Mouse (Mus musculus) neural tube, embryonic 14.5 days (tissue): ENCODE measurements at regions not wholly inside any gene's neighbourhood (a gene's known extent, or its start where the extent isn't known, plus 50 kb on each side); places are given as distances from the start of the nearest gene placed in this dataset.
"Not testable (repeated sequence)": the region's sequence is repeated elsewhere in the genome, so short reads cannot be mapped to it uniquely, and the experiment has no call there.

Experiments used
- ATAC-seq: fragments of 200-750 bp; cut with Nextera tagmentation; 2 replicates; pipeline ENCODE4 v1.8.0; 2017; ENCODE audit warnings: low read depth, mild to moderate bottlenecking, moderate TSS enrichment, moderate library complexity
- H3K27ac ChIP-seq: fragments of 300-500 bp; sonication (generic); 2 replicates; pipeline ENCODE4 v1.5.1; 2014; ENCODE audit warnings: low read depth, mild to moderate bottlenecking, control low read depth, low read length, moderate library complexity, mixed read lengths
- H3K27me3 ChIP-seq: fragments of 300-500 bp; sonication (generic); 2 replicates; pipeline ENCODE4 v1.6.1; 2014; ENCODE audit warnings: low read length; ENCODE audit not compliant: control insufficient read depth, insufficient read depth
- H3K36me3 ChIP-seq: fragments of 300-500 bp; sonication (generic); 2 replicates; pipeline ENCODE4 v1.6.1; 2014; ENCODE audit warnings: low read length, mixed read lengths; ENCODE audit not compliant: control insufficient read depth, insufficient read depth
- H3K4me1 ChIP-seq: fragments of 300-500 bp; sonication (generic); 2 replicates; pipeline ENCODE4 v1.6.1; 2014; ENCODE audit warnings: low read length; ENCODE audit not compliant: control insufficient read depth, insufficient read depth
- H3K4me2 ChIP-seq: fragments of 300-500 bp; sonication (generic); 2 replicates; pipeline ENCODE4 v1.6.1; 2014; ENCODE audit warnings: mild to moderate bottlenecking, low read depth, low read length, control low read depth
- H3K4me3 ChIP-seq: fragments of 300-500 bp; sonication (generic); 2 replicates; pipeline ENCODE4 v1.5.1; 2014; ENCODE audit warnings: low read depth, low read length, control low read depth, mixed read lengths
- H3K9ac ChIP-seq: fragments of 300-500 bp; sonication (generic); replicated peaks from 2 replicates; pipeline ENCODE4 v1.6.1; 2014; ENCODE audit warnings: low read depth, mild to moderate bottlenecking, control low read depth, low read length, mixed read lengths
- H3K9me3 ChIP-seq: fragments of 300-500 bp; sonication (generic); 2 replicates; pipeline ENCODE4 v1.6.1; 2016; ENCODE audit warnings: low read length; ENCODE audit not compliant: control insufficient read depth
- WGBS: fragments of 180-500 bp; shearing (Covaris S2); extraction: QIAGEN DNeasy Blood & Tissue Kit; methylation state at CpG from one replicate; pipeline ENCODE4 v1.1.7; 2014; 5-methylcytosine and 5-hydroxymethylcytosine counted together

DNA sequence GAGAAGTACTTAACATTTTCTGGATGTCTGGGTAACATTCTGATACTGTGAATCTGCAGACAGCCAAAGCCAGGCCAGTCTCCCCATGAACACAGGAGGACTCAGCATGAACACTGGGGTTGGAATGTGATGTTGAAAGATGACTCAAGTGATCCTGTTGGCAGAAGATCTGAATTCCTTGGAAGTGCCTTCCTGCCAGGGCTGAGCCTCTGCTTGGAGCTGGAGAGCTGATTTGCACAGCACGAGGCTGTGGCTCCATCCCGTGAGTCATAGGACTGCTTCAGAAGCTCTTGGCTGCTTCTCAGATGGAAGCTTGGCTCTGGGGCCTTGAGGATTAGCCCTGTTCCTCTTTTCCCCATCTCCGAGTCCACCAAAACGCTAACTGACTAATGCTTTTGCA lies 99.5 kb downstream of the Nr2f2 start:
- Histone ChIP-seq H3K27me3 (no peaks in the 10 kb centered on the region), H3K36me3 (no peaks in the 10 kb centered on the region), H3K9me3 (no peaks in the 10 kb centered on the region), H3K4me2 (no peak overlapping the region), H3K4me1 (no peaks in the 10 kb centered on the region), H3K4me3 (no peak overlapping the region), H3K27ac (no peak overlapping the region), H3K9ac (no peak overlapping the region)
- 70% methylated on average over 4 of the region's 4 CpGs for WGBS
- ATAC-seq, result no peak

DNA sequence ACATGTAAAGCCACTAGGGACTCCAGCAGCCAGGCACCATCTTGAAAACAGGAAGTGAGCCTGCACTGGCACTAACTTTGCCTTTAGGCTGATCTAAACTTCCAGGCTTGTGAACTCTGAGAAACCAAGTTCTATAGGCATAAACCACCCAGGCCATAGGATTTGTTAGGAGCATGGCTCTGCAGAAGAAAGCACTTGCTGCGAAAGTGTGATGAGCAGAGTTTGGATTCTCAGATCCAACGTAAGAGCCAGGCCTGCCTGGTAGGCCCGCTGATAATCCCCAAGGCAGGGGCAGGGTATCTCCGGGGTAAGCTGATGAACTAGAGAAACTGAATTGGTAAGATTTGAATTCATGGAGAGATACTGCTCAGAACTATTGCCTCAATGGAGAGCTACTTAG lies 109.7 kb downstream of the Nr2f2 start:
- ATAC-seq, result no peak
- Histone ChIP-seq H3K4me1 (no peaks in the 10 kb centered on the region), H3K9me3 (no peaks in the 10 kb centered on the region), H3K27ac (no peak overlapping the region), H3K4me2 (no peak overlapping the region), H3K36me3 (no peaks in the 10 kb centered on the region), H3K27me3 (no peaks in the 10 kb centered on the region), H3K9ac (no peak overlapping the region), H3K4me3 (no peak overlapping the region)
- 93% methylated on average over 4 of the region's 4 CpGs for WGBS

DNA sequence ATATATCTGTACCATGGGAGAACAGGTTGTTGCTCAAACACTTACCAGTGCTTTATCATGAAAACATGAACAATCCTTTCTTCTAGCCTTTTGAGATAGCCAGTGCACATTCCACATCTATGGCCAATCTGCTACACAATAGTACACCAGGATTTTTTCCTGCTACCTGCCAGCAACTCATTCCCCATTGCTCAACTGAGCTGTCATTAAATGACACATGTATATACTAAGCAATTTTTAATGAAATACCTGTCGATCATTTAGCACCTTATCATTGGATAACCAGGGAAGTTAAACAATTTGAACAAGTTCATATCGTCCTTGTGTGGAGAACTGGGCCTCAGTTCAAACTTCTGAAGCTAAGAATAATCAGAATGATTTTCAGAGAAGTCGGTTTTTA lies 111.5 kb downstream of the Nr2f2 start:
- H3K9ac ChIP-seq, result no peak overlapping the region
- no peak overlapping the region for H3K4me2 ChIP-seq
- no peak for ATAC-seq
- H3K27ac ChIP-seq, result no peak overlapping the region
- no peaks in the 10 kb centered on the region for H3K36me3 ChIP-seq
- H3K9me3 ChIP-seq, result no peaks in the 10 kb centered on the region
- no peaks in the 10 kb centered on the region for H3K4me1 ChIP-seq
- 93% methylated on average over 3 of the region's 3 CpGs for WGBS
- H3K4me3 ChIP-seq, result no peak overlapping the region
- no peaks in the 10 kb centered on the region for H3K27me3 ChIP-seq

DNA sequence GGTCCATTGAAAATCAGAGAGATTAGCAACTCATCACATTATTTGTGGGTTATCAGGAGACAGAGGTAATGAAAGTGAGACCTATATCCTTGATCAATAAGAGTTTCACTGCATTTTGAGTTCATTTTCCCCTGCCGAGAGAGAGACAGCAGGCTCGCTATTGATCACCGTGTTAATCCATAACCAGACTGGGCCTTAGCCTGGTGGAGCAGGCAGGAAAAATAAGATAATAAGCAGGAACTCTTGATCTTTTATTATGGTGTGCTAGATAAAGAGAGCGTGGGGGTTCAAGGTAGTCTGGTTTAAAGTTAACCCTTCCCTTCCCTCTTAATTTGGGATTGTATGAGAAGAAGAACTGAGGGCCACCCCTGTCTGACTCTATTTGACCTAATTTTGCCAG lies 113.3 kb downstream of the Nr2f2 start:
- ATAC-seq, result no peak
- Histone ChIP-seq H3K9ac (no peak overlapping the region), H3K9me3 (no peaks in the 10 kb centered on the region), H3K4me2 (no peak overlapping the region), H3K27ac (no peak overlapping the region), H3K4me1 (no peaks in the 10 kb centered on the region), H3K36me3 (no peaks in the 10 kb centered on the region), H3K4me3 (no peak overlapping the region), H3K27me3 (no peaks in the 10 kb centered on the region)
- 82% methylated on average over 4 of the region's 4 CpGs for whole genome bisulfite sequencing

DNA sequence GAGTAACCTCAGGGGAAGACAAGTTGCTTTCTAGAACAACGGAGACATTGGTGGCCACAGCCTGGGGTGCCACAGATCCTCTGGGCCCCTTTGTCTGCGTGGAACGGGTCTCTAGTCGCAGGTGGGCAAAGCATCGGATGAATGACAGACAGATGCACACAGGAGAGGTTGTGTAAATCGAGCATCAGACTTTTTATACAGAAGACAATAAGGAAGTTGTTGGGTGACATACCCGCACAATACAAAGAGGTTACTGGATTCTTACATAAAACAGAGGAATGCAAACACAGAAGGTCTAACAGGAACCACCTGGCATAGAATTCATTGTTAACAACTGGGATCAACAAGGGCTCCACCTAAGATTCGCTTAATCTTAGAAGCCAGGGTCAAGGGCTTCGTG lies 127.5 kb downstream of the Nr2f2 start:
- H3K4me2 ChIP-seq, H3K36me3 ChIP-seq, H3K4me1 ChIP-seq, H3K27me3 ChIP-seq, H3K4me3 ChIP-seq, ATAC-seq, H3K27ac ChIP-seq, H3K9me3 ChIP-seq, H3K9ac ChIP-seq: not testable (repeated sequence)
- 95% methylated on average over 9 of the region's 9 CpGs for WGBS

DNA sequence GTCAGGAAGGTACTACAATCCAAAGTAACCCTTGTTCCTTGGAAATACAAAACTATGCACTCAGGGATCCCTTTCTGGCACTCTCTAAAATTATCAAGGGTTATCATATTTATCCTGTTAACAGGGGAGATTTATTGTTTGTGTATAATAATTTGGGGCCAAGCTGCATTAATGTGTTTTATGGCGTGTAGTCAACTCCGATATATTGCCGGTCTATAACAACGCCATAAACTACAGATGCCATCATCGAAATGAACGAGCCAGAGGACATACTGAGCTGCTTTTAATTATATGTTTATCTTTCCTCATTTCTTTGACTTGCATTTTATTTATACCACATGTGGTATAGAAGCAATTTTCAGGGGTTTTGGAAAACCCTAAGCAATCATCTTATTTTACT lies 147.2 kb downstream of the Nr2f2 start:
- Histone ChIP-seq H3K4me1 (no peaks in the 10 kb centered on the region), H3K4me3 (no peak overlapping the region), H3K27me3 (no peaks in the 10 kb centered on the region), H3K36me3 (no peaks in the 10 kb centered on the region), H3K9me3 (no peaks in the 10 kb centered on the region), H3K27ac (no peak overlapping the region), H3K4me2 (no peak overlapping the region), H3K9ac (no peak overlapping the region)
- WGBS, result 49% methylated on average over 6 of the region's 6 CpGs
- ATAC-seq, result no peak

DNA sequence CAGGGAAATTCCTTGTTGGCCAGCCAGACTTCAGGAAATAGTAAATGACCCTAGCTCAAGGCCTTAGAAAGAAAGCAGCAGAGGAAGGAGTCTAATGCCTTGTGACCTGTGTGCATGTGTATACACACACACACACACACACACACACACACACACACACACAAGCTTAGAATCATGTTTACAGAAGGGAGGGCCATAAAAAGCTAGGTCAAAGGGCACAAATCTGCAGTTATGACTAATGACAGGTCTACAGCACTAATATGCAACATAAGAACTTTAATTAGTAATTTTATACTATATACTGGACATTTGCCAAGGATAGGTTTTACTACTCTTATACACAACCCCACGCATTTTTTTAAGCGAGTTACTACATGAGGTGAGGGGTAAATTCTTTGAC lies 149.4 kb downstream of the Nr2f2 start:
- no peak for ATAC-seq
- Histone ChIP-seq H3K4me3 (no peak overlapping the region), H3K4me1 (no peaks in the 10 kb centered on the region), H3K4me2 (no peak overlapping the region), H3K36me3 (no peaks in the 10 kb centered on the region), H3K9me3 (no peaks in the 10 kb centered on the region), H3K9ac (no peak overlapping the region), H3K27ac (no peak overlapping the region), H3K27me3 (no peaks in the 10 kb centered on the region)
- WGBS, result 86% methylated on average over 2 of the region's 2 CpGs

DNA sequence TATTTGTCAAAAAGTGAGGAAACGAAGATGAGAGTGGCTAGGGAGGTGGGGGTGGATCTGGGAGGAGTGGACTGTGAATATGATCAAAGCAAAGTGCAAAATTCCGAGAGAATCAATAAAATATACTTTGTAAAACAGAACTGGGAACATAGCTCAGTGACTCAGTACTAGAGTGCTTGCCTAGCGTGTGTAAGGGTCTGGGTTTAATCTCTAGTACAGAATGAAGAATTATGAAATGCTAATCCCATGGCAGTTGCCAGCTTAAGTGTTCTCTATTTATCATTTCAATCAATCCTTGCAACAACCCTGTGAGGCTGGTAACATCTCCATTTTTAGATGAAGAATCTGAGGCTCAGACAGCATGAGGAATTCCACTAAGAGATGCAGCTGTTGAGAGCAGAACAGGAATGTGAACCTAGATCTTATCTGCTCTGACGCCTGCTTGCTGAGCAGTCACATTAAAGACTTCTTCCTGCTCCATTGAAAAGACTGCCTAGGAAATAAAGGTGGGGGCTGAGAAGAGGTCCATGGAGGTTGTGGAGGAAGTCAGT lies 152.5 kb downstream of the Nr2f2 start:
- no peak overlapping the region for H3K27ac ChIP-seq
- no peak overlapping the region for H3K9ac ChIP-seq
- no peak overlapping the region for H3K4me2 ChIP-seq
- WGBS, result 71% methylated on average over 4 of the region's 4 CpGs
- no peaks in the 10 kb centered on the region for H3K4me1 ChIP-seq
- no peaks in the 10 kb centered on the region for H3K9me3 ChIP-seq
- ATAC-seq, result no peak
- H3K27me3 ChIP-seq, result no peaks in the 10 kb centered on the region
- no peak overlapping the region for H3K4me3 ChIP-seq
- H3K36me3 ChIP-seq, result no peaks in the 10 kb centered on the region

DNA sequence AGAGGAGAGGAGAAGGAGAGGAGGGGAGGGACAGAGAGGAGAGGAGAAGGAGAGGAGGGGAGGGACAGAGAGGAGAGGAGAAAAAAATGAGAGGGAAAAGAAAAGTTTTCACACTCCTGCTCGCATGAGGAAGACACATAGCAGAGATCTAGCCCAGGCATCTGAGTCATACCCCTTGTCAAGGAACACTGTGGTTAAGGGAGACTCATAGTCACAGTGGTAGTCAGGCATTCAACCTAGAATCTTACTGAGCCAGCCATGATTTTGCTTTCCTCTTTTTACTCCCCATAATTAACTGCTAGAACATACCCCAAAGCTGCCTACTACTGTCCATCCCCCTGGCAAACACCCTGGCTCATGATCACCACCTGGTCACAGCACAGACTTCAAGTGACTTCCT lies 160.6 kb downstream of the Nr2f2 start:
- no peak overlapping the region for H3K4me2 ChIP-seq
- H3K4me3 ChIP-seq, result no peak overlapping the region
- no peaks in the 10 kb centered on the region for H3K27me3 ChIP-seq
- no peaks in the 10 kb centered on the region for H3K9me3 ChIP-seq
- WGBS, result 81% methylated on average over 1 of the region's 1 CpGs
- H3K27ac ChIP-seq, result no peak overlapping the region
- no peak overlapping the region for H3K9ac ChIP-seq
- ATAC-seq, result no peak
- H3K36me3 ChIP-seq, result no peaks in the 10 kb centered on the region
- H3K4me1 ChIP-seq, result no peaks in the 10 kb centered on the region

DNA sequence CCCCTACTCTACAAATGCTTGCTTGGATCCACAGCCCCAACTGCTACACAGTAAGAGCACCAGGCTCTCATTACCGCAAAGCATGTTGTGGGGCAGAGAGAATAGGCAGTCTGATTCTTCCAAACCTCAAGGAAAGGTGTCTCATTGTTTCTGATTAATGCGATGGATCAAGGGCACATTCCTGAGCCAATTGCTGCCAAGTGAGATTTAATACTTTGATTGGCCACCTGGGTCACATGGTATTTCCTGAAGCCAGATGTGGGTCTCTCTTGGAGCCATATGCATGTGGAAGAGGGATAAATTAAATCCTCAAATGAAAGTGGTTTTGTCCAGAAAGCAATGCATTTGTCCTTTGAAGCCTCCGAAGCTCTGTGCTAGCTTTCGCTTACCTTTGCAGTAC lies 166.3 kb downstream of the Nr2f2 start:
- H3K4me2 ChIP-seq, result no peak overlapping the region
- ATAC-seq, result no peak
- no peak overlapping the region for H3K9ac ChIP-seq
- H3K4me3 ChIP-seq, result no peak overlapping the region
- H3K27ac ChIP-seq, result no peak overlapping the region
- H3K4me1 ChIP-seq, result no peaks in the 10 kb centered on the region
- WGBS, result 82% methylated on average over 4 of the region's 4 CpGs
- no peaks in the 10 kb centered on the region for H3K9me3 ChIP-seq
- no peaks in the 10 kb centered on the region for H3K36me3 ChIP-seq
- H3K27me3 ChIP-seq, result no peaks in the 10 kb centered on the region
